Mouse (Mus musculus): ENCODE data around the gene Naip2.

- TF ChIP-seq CTCF (IDR thresholded peaks at IDR 0.05; ENCODE audit: insufficient read depth, low read depth, low read length) (no peak), POLR2A (IDR thresholded peaks at IDR 0.05; ENCODE audit: insufficient read depth, low read depth, low read length) (no peak)
Observed at GRCm38 (mm10) chr13:100125258-100125643, 76.6 kb downstream of the Naip2 start.

All from olfactory bulb, adult 2 months (tissue).